Mouse (Mus musculus) heart, embryonic 13.5 days (tissue): ENCODE results near the gene Galr3. TPM values are rescaled to one million over a fixed set of nuclear protein-coding genes. Genes with fewer than 3 reads are reported as not detected.
"Not testable (repeated sequence)": the region's sequence is repeated elsewhere in the genome, so short reads cannot be mapped to it uniquely, and the experiment has no call there.

Experiments used
- ATAC-seq: fragments of 200-750 bp; cut with Nextera tagmentation; 2 replicates; pipeline ENCODE4 v1.8.0; 2017; ENCODE audit warnings: moderate TSS enrichment; ENCODE audit not compliant: insufficient number of reproducible peaks, low FRiP score, low TSS enrichment; ENCODE audit errors: extremely low read depth
- H3K27ac ChIP-seq: fragments of 300-500 bp; sonication (generic); replicated peaks from 2 replicates; pipeline ENCODE4 v1.5.1; 2015; ENCODE audit warnings: moderate library complexity, mild to moderate bottlenecking, inconsistent platforms
- H3K27me3 ChIP-seq: fragments of 300-500 bp; sonication (generic); replicated peaks from 2 replicates; pipeline ENCODE4 v1.6.1; 2015; ENCODE audit warnings: mild to moderate bottlenecking, inconsistent platforms
- H3K36me3 ChIP-seq: fragments of 300-500 bp; sonication (generic); 2 replicates; pipeline ENCODE4 v1.6.1; 2015; ENCODE audit warnings: mild to moderate bottlenecking, inconsistent platforms
- H3K4me1 ChIP-seq: fragments of 300-500 bp; sonication (generic); 2 replicates; pipeline ENCODE4 v1.6.1; 2015; ENCODE audit warnings: inconsistent platforms
- H3K4me2 ChIP-seq: fragments of 300-500 bp; sonication (generic); 2 replicates; pipeline ENCODE4 v1.6.1; 2015; ENCODE audit warnings: inconsistent platforms, mild to moderate bottlenecking, moderate library complexity
- H3K4me3 ChIP-seq: fragments of 300-500 bp; sonication (generic); 2 replicates; pipeline ENCODE4 v1.5.1; 2015; ENCODE audit warnings: moderate library complexity, mild to moderate bottlenecking, inconsistent platforms
- H3K9ac ChIP-seq: fragments of 300-500 bp; sonication (generic); 2 replicates; pipeline ENCODE4 v1.6.1; 2015; ENCODE audit warnings: inconsistent platforms, mild to moderate bottlenecking, moderate library complexity
- H3K9me3 ChIP-seq: fragments of 300-500 bp; sonication (generic); 2 replicates; pipeline ENCODE4 v1.6.1; 2016; ENCODE audit warnings: inconsistent platforms
- WGBS: fragments of 180-500 bp; shearing (Covaris S2); methylation state at CpG from one replicate; pipeline ENCODE4 v1.1.7; 2015; ENCODE audit warnings: mixed read lengths; 5-methylcytosine and 5-hydroxymethylcytosine counted together
- polyA plus RNA-seq: library from polyadenylated mRNA; unstranded; fragments of >200 nt; fragmentation: Nextera tagmentation; extraction: Ambion mirVana; gene quantifications from 2 replicates; pipeline ENCODE4 v1.2.1, GENCODE M21; 2015

Gene Galr3
- polyA plus RNA-seq, 1 experiment from 2014 or later = not detected

DNA sequence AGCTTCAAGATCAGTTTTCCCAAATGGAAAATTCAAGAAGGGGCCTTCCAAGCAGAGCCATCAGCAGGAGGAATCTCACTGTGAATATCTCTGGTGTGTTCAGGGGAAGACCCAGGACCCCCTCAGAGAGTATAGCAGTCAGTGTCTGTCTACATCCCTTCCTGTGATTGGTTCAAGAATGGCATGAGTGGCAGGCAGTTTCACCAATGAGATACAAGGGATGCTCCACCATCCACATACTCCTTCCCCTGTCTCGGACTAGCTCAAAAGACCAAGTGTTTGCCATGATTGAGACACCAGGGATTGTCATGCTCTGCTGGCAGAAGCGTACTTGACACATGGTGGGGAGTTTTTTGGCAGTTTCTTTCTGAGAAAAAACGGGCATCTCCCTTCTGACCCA, 35.0 kb upstream of the Galr3 start:
- WGBS = 70% methylated on average over 3 of the region's 3 CpGs

DNA sequence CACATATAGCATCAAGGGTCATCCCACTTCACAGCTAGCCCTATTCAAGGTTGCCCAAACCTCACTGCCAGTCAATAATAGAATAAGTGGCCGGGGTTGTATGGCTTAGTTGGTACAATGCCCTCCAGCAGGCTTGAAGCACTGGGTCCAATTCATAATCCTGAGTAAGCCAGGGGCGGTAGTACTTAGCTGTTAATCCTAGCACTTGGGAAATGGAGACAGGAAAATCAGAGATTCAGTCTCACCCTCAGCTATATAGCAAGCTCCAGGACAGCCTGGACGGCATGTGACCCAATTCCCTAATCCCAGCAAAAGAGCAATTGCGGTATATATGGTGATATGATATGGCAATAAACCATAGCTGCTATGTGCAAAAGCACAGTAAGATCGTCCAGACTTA, 34.6 kb upstream of the Galr3 start:
- peaks cover 8% of the 10 kb centered on the region; the same call in 1 of the 2 replicates for H3K4me1 ChIP-seq
- ATAC-seq = no peak
- H3K27ac ChIP-seq = no peak overlapping the region
- H3K36me3 ChIP-seq = peaks cover 61% of the 10 kb centered on the region
- 86% methylated on average over 5 of the region's 5 CpGs for WGBS
- H3K27me3 ChIP-seq = no peaks in the 10 kb centered on the region
- H3K9ac ChIP-seq = no peak overlapping the region
- H3K4me2 ChIP-seq = no peak overlapping the region
- H3K4me3 ChIP-seq = no peak overlapping the region
- no peaks in the 10 kb centered on the region for H3K9me3 ChIP-seq

More for the DNA sequence above, 35.0 kb upstream of the Galr3 start:
- Histone ChIP-seq H3K4me2 (no peak overlapping the region), H3K4me1 (peaks cover 8% of the 10 kb centered on the region; the same call in 1 of the 2 replicates), H3K27me3 (no peaks in the 10 kb centered on the region), H3K9ac (no peak overlapping the region), H3K36me3 (peaks cover 65% of the 10 kb centered on the region), H3K4me3 (no peak overlapping the region), H3K9me3 (no peaks in the 10 kb centered on the region), H3K27ac (no peak overlapping the region)
- ATAC-seq = no peak

GRCm38 (mm10) chr15:79007836-79008235, 33.8 kb upstream of the Galr3 start:
- not testable (repeated sequence) for H3K27ac ChIP-seq, ATAC-seq, H3K27me3 ChIP-seq, H3K4me3 ChIP-seq, H3K4me2 ChIP-seq, H3K9me3 ChIP-seq, H3K4me1 ChIP-seq, H3K9ac ChIP-seq
- H3K36me3 ChIP-seq = peaks cover 53% of the 10 kb centered on the region
- WGBS = 84% methylated on average over 6 of the region's 6 CpGs

- Histone ChIP-seq H3K4me1 (peaks cover 8% of the 10 kb centered on the region; the same call in 1 of the 2 replicates), H3K36me3 (peaks cover 34% of the 10 kb centered on the region), H3K9ac (no peak overlapping the region), H3K27me3 (no peaks in the 10 kb centered on the region), H3K4me2 (no peak overlapping the region), H3K27ac (no peak overlapping the region), H3K9me3 (no peaks in the 10 kb centered on the region), H3K4me3 (no peak overlapping the region)
- WGBS = 46% methylated on average over 5 of the region's 5 CpGs
- ATAC-seq = no peak
Observed at GRCm38 (mm10) chr15:79009734-79010133, 32.0 kb upstream of the Galr3 start.

DNA sequence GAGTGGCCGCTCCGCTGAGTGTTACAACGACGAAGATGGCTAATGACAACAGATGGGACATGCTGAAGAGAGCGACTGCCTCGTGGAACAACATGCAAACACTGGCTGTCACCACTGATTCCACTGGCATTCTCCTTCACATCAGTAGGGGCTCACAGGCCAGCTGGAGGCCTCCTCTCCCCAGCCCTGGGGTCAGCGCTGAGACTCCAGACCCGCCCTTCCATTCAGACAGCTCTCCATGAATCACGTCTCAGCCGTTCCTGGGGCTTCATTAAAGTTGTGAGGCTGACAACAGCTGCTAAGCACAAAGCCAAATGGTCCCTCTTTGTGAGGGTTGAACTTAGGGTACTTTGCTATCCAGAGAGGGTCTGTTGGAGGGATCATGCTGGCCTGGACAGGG, 30.1 kb upstream of the Galr3 start:
- Histone ChIP-seq H3K27me3 (no peaks in the 10 kb centered on the region), H3K9me3 (no peaks in the 10 kb centered on the region), H3K4me2 (no peak overlapping the region), H3K9ac (no peak overlapping the region), H3K36me3 (peaks cover 16% of the 10 kb centered on the region), H3K27ac (no peak overlapping the region), H3K4me3 (no peak overlapping the region), H3K4me1 (peaks cover 8% of the 10 kb centered on the region; the same call in 1 of the 2 replicates)
- 45% methylated on average over 10 of the region's 10 CpGs for WGBS
- no peak for ATAC-seq

DNA sequence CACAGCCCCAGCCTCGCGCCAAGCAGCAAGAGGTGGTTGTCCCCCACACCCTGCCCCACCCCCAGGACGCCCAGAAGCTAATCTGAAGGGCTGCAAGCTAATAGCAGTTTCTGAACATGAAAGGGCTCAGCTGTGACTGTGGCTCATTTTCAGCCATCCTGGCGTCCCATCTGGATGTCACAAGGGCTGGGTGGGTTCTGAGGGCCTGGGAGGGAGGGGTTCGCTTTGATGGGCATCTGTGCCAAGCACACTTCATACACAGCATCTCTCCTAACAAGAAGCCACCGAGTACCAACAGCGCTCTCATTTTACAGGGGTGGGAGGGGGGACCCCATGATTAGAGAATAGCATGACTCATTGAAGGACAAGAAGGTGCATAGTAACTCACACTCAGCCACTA, 28.3 kb upstream of the Galr3 start:
- H3K9me3 ChIP-seq = no peaks in the 10 kb centered on the region
- H3K36me3 ChIP-seq = peaks cover 2% of the 10 kb centered on the region; the same call in 1 of the 2 replicates
- no peaks in the 10 kb centered on the region for H3K27me3 ChIP-seq
- ATAC-seq = no peak
- H3K4me3 ChIP-seq = no peak overlapping the region
- peaks cover 11% of the 10 kb centered on the region; the same call in 1 of the 2 replicates for H3K4me1 ChIP-seq
- no peak overlapping the region for H3K4me2 ChIP-seq
- no peak overlapping the region for H3K27ac ChIP-seq
- 63% methylated on average over 7 of the region's 7 CpGs for WGBS
- H3K9ac ChIP-seq = no peak overlapping the region

GRCm38 (mm10) chr15:79018191-79018590, 23.5 kb upstream of the Galr3 start:
- H3K9me3 ChIP-seq = no peaks in the 10 kb centered on the region
- H3K4me1 ChIP-seq = peaks cover 12% of the 10 kb centered on the region
- H3K27ac ChIP-seq = no peak overlapping the region
- H3K36me3 ChIP-seq = no peaks in the 10 kb centered on the region
- ATAC-seq = no peak
- H3K4me3 ChIP-seq = no peak overlapping the region
- no peak overlapping the region for H3K9ac ChIP-seq
- 41% methylated on average over 4 of the region's 4 CpGs for WGBS
- H3K27me3 ChIP-seq = no peaks in the 10 kb centered on the region
- no peak overlapping the region for H3K4me2 ChIP-seq

DNA sequence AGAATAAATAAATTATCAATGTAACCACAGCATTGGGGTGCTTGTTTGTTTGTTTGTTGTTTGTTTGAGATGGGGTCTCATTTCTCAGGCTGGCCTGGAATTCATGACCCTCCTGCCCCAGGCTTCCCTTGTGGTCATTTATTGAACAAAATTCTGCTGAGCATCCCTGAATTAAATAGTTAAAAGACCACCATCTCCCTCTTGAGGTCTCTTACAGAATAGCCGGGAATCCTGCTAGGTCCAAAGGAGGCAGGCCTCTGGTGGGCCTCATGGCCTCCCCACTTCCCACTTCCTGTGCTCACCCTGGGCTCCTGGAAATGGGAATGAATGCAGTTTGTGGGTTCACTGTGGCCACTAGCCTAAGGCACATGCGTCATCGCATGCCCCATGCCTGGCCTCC, 22.8 kb upstream of the Galr3 start:
- no peaks in the 10 kb centered on the region for H3K9me3 ChIP-seq
- peaks cover 13% of the 10 kb centered on the region for H3K4me1 ChIP-seq
- ATAC-seq = no peak
- no peak overlapping the region for H3K9ac ChIP-seq
- H3K27ac ChIP-seq = no peak overlapping the region
- no peak overlapping the region for H3K4me2 ChIP-seq
- peaks cover 3% of the 10 kb centered on the region; the same call in 1 of the 2 replicates for H3K27me3 ChIP-seq
- no peaks in the 10 kb centered on the region for H3K36me3 ChIP-seq
- H3K4me3 ChIP-seq = no peak overlapping the region
- WGBS = 43% methylated on average over 3 of the region's 3 CpGs

- peaks cover 15% of the 10 kb centered on the region for H3K27me3 ChIP-seq
- 40% methylated on average over 10 of the region's 10 CpGs for WGBS
- ATAC-seq = no peak
- no peak overlapping the region for H3K27ac ChIP-seq
- 0 out of 2 replicates have a peak overlapping the region, but pooled peaks have one; percentile 25 for H3K9ac ChIP-seq
- H3K36me3 ChIP-seq = no peaks in the 10 kb centered on the region
- no peaks in the 10 kb centered on the region for H3K9me3 ChIP-seq
- peaks cover 34% of the 10 kb centered on the region for H3K4me1 ChIP-seq
- H3K4me3 ChIP-seq = no peak overlapping the region
- H3K4me2 ChIP-seq = no peak overlapping the region
Observed at GRCm38 (mm10) chr15:79022671-79023230, 18.9 kb upstream of the Galr3 start.

GRCm38 (mm10) chr15:79023366-79023765, 18.3 kb upstream of the Galr3 start:
- H3K4me2 ChIP-seq = no peak overlapping the region
- peaks cover 15% of the 10 kb centered on the region for H3K27me3 ChIP-seq
- H3K4me3 ChIP-seq = no peak overlapping the region
- no peak overlapping the region for H3K27ac ChIP-seq
- no peak for ATAC-seq
- peaks cover 31% of the 10 kb centered on the region for H3K4me1 ChIP-seq
- WGBS = 50% methylated on average over 1 of the region's 1 CpGs
- no peaks in the 10 kb centered on the region for H3K9me3 ChIP-seq
- H3K36me3 ChIP-seq = no peaks in the 10 kb centered on the region
- H3K9ac ChIP-seq = no peak overlapping the region

DNA sequence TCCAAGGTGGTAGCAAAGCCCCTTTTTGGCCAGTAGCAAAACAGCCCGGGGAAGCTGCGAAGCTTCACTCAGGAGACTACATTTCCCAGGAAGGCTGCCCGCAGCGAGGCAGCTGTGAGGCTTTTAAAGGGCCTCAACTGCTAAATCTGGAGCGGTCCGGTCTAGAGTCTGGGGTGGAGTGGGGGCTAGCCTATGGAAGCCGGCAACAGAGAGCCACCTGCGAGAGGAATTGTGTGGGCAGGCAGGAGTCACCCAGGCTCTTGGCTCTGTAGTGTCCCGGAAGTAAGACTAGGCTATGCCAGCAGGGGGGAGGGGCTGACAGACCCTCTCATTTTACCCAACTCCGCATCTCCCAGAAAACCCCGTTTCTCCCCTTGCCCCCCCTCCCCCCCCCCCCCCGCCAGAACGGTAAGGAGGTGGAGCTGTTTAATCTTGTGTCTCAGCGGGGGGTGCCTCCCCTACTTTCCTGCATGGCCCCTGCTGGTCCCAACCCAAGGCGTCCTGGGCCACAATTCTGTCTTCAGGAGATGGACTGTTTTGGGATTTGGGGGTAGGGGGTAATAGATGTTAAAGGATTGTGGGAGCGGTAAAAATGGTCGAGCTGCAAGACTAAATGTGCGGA, 15.9 kb upstream of the Galr3 start:
- peak overlapping the region; percentile 74 for H3K9ac ChIP-seq
- no peak for ATAC-seq
- peaks cover 15% of the 10 kb centered on the region for H3K27me3 ChIP-seq
- H3K27ac ChIP-seq = no peak overlapping the region
- peak overlapping the region; percentile 65 for H3K4me2 ChIP-seq
- WGBS = 13% methylated on average over 14 of the region's 18 CpGs
- H3K9me3 ChIP-seq = no peaks in the 10 kb centered on the region
- peaks cover 44% of the 10 kb centered on the region for H3K4me1 ChIP-seq
- H3K36me3 ChIP-seq = no peaks in the 10 kb centered on the region
- H3K4me3 ChIP-seq = peak overlapping the region; percentile 31
